Mouse (Mus musculus) activated CD4-positive, CD25-positive, alpha-beta regulatory T cell, adult 9 weeks (primary cell): Measurements from ENCODE around the gene Nmur1. TPM values are rescaled to one million over a fixed set of nuclear protein-coding genes. Genes with fewer than 3 reads are reported as not detected.

Experiments
- polyA plus RNA-seq: library from polyadenylated mRNA; unstranded; fragments of 100-300 nt; shearing (Covaris generic); gene quantifications from one replicate; pipeline ENCODE4 v1.2.1, GENCODE M21; 2017

Gene Nmur1
- 1.9 TPM for polyA plus RNA-seq

GRCm38 (mm10) chr1:86426128-86426527 is at the start of gene Nmur1, which contains the start of gene Tex44:
Gene Nmur1 (minus strand): TSS chr1:86426228.
Gene Tex44 (plus strand): TSS chr1:86426329.

GRCm38 (mm10) chr1:86358906-86359797 is 66.9 kb downstream of the Nmur1 start, which contains the start of gene Ncl:
Gene Ncl (minus strand): TSS chr1:86359400.

Other genes starting within 250 kb of the Nmur1 start
- not detected for gene B3gnt7, start 123.4 kb downstream of the Nmur1 start, polyA plus RNA-seq
- 442 TPM for gene Ncl, start 66.8 kb downstream of the Nmur1 start, polyA plus RNA-seq
- not detected for gene Tex44, start 101 bp upstream of the Nmur1 start, polyA plus RNA-seq
- 1,686 TPM for gene Ptma, start 100.5 kb upstream of the Nmur1 start, polyA plus RNA-seq
- gene Pde6d, start 156.4 kb upstream of the Nmur1 start, polyA plus RNA-seq, result 54.2 TPM
- 34.9 TPM for gene Cops7b, start 156.7 kb upstream of the Nmur1 start, polyA plus RNA-seq
- gene Nppc, start 244.3 kb upstream of the Nmur1 start, polyA plus RNA-seq, result not detected